Mouse (Mus musculus) myocyte (in vitro differentiated cells): ENCODE data around the gene Serpina10. TPM values are rescaled to one million over a fixed set of nuclear protein-coding genes. Genes with fewer than 3 reads are reported as not detected.
A peak's percentile ranks its signal among the peaks of the same experiment; 100 is the strongest.
"Not testable (repeated sequence)": the region's sequence is repeated elsewhere in the genome, so short reads cannot be mapped to it uniquely, and the experiment has no call there.

Source experiments
- H3K27me3 ChIP-seq: one replicate; pipeline ENCODE4 v1.6.1; 2011; ENCODE audit not compliant: control insufficient read depth, insufficient read depth, insufficient read length
- H3K36me3 ChIP-seq: one replicate; pipeline ENCODE4 v1.6.1; 2011; ENCODE audit not compliant: control insufficient read depth, insufficient read depth
- H3K4me2 ChIP-seq: one replicate; pipeline ENCODE4 v1.6.1; 2011; ENCODE audit warnings: low read depth, control low read depth
- H3K4me3 ChIP-seq: one replicate; pipeline ENCODE4 v1.5.1; 2011; ENCODE audit warnings: mild to moderate bottlenecking, control low read depth, moderate library complexity
- H3K79me2 ChIP-seq: one replicate; pipeline ENCODE4 v1.6.1; 2011; ENCODE audit not compliant: control insufficient read depth, insufficient read depth
- H3ac ChIP-seq: one replicate; pipeline ENCODE4 v1.6.1; 2011; ENCODE audit not compliant: control insufficient read depth, insufficient read length
- CEBPB ChIP-seq: IDR thresholded peaks from 2 replicates; pipeline ENCODE4 v1.6.1; 2011; ENCODE audit warnings: mild to moderate bottlenecking, moderate library complexity; ENCODE audit not compliant: poor library complexity, insufficient read depth, severe bottlenecking
- E2F4 ChIP-seq: IDR thresholded peaks from one replicate; pipeline ENCODE4 v1.6.1; 2011; ENCODE audit warnings: mild to moderate bottlenecking, control low read depth, moderate library complexity; ENCODE audit not compliant: insufficient read depth
- MAX ChIP-seq: IDR thresholded peaks from one replicate; pipeline ENCODE4 v1.6.1; 2011; ENCODE audit warnings: low read depth, mild to moderate bottlenecking, control low read depth
- MYOD1 ChIP-seq, 3 experiments: IDR thresholded peaks; one replicate each; pipeline ENCODE4 v1.6.1; 2011; ENCODE audit warnings: control low read depth in 2 of 3, low read depth in 2 of 3, mild to moderate bottlenecking in 2 of 3, moderate library complexity in 1 of 3; ENCODE audit not compliant: insufficient read length in 2 of 3, control insufficient read depth in 1 of 3
- MYOG ChIP-seq, 3 experiments: IDR thresholded peaks; one replicate each; pipeline ENCODE4 v1.6.1; 2011; ENCODE audit warnings: control low read depth in 2 of 3, low read depth in 2 of 3, mild to moderate bottlenecking in 2 of 3; ENCODE audit not compliant: insufficient read length in 2 of 3, control insufficient read depth in 1 of 3, insufficient read depth in 1 of 3
- POLR2A ChIP-seq: IDR thresholded peaks from one replicate; pipeline ENCODE4 v1.6.1; 2011; ENCODE audit warnings: low read depth, mild to moderate bottlenecking, control low read depth, moderate library complexity; ENCODE audit not compliant: insufficient read length
- POLR2AphosphoS2 ChIP-seq: IDR thresholded peaks from one replicate; pipeline ENCODE4 v1.6.1; 2011; ENCODE audit warnings: low read depth, control low read depth; ENCODE audit not compliant: insufficient read length
- REST ChIP-seq: IDR thresholded peaks from one replicate; pipeline ENCODE4 v1.6.1; 2011; ENCODE audit warnings: mild to moderate bottlenecking, control low read depth, moderate library complexity; ENCODE audit not compliant: insufficient read depth, insufficient read length
- SRF ChIP-seq: IDR thresholded peaks from one replicate; pipeline ENCODE4 v1.6.1; 2011; ENCODE audit warnings: low read depth; ENCODE audit not compliant: control insufficient read depth, insufficient read length
- TCF12 ChIP-seq: IDR thresholded peaks from one replicate; pipeline ENCODE4 v1.6.1; 2011; ENCODE audit warnings: mild to moderate bottlenecking, control low read depth; ENCODE audit not compliant: poor library complexity, insufficient read depth, severe bottlenecking
- TCF3 ChIP-seq: IDR thresholded peaks from one replicate; pipeline ENCODE4 v1.6.1; 2011; ENCODE audit warnings: low read depth, control low read depth; ENCODE audit not compliant: insufficient read length
- USF1 ChIP-seq: IDR thresholded peaks from one replicate; pipeline ENCODE4 v1.6.1; 2011; ENCODE audit warnings: low read depth, mild to moderate bottlenecking, control low read depth, moderate library complexity
- polyA plus RNA-seq: library from polyadenylated mRNA; unstranded; fragments of >200 nt; fragmentation: generic; extraction: Trizol; gene quantifications from one replicate; pipeline ENCODE4 v1.2.1, GENCODE M21; 2012; ENCODE audit warnings: missing spikeins

Serpina10 gene
- not detected for polyA plus RNA-seq

DNA sequence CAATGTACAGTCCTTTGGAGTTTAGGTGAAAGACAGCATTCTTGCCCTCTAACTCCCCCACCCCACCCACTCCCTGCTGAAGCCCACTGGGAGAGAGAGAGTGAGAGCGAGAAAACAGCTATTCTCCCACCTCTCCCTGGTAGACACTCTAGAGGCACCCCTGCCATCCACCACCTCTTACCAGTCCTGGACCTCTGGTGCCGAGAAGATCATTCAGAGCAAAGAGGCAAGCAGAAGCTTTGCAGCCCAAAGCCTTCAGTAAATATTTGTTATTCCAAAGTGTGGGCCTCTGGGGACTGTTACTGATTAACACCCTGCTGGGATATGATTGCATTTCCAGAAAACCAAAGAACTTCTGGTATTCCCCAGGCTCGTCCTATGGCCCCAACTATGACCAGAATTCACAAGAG lies at the start of gene Serpina10:
TSS of gene Serpina10 (minus strand) at position 242 of the 410 bp plus-strand sequence.
- no peak for TF ChIP-seq CEBPB
- no peak for TF ChIP-seq POLR2AphosphoS2
- no peak for TF ChIP-seq MYOG (IDR thresholded peaks at IDR 0.05; ENCODE audit: control insufficient read depth in 1 of 3, insufficient read depth in 1 of 3, insufficient read length in 2 of 3, low read depth in 2 of 3)
- TF ChIP-seq E2F4 = no peak
- no peak for TF ChIP-seq TCF3
- no peak for TF ChIP-seq MAX
- no peak for TF ChIP-seq SRF
- TF ChIP-seq USF1 = no peak
- no peak for TF ChIP-seq TCF12
- no peak for TF ChIP-seq REST
- TF ChIP-seq MYOD1 (IDR thresholded peaks at IDR 0.05; ENCODE audit: control insufficient read depth in 1 of 3, insufficient read length in 2 of 3, low read depth in 2 of 3) = no peak
- TF ChIP-seq POLR2A = no peak
- peaks cover 5% of the 10 kb centered on the region for H3K27me3 ChIP-seq
- H3K4me3 ChIP-seq = no peak within 1 kb of the TSS
- no peak within 1 kb of the TSS for H3K4me2 ChIP-seq
- no peaks in the 10 kb centered on the region for H3K79me2 ChIP-seq
- H3K36me3 ChIP-seq = no peaks in the 10 kb centered on the region
- no peak within 1 kb of the TSS for H3ac ChIP-seq

DNA sequence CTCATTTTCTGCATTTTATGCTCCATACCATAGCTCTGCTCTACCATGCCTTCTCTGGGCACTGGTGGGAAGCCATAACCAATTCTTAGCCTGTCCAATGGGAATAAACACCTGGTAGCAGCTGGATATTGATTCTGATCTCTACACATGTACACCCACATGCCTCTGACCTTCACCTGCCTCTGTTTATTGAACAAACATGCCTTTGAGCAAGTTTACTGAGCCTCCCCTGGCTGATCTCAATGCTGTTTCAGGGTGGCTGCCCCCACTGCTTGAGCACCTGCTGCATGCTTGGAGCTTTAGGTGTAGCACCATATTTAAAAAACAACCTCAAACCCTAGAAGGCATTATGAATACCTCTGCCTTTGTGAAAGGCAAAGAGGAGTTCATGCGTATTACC lies 48.6 kb upstream of the Serpina10 start:
- not testable (repeated sequence) for H3K4me2 ChIP-seq, H3K79me2 ChIP-seq, H3K36me3 ChIP-seq, H3K4me3 ChIP-seq, H3K27me3 ChIP-seq, H3ac ChIP-seq

DNA sequence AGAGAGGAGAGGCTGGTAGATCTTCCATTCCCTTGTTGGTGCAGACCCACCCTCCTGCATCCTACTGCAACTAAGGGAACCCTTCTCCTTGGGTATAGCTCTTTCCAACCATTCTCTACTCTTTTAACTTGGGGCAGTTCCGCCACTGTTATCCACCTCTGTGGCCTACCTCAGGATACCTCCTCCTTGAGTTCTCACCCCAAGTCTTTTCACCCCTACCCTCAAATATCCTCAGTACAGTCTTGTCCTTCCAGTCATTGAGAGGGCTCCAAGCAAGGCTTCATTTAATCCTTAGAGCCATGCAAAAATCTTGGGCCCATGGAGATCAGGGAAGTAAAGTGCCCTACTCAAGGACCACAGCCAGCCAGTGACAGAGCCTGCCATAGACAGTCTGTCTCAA lies 44.8 kb upstream of the Serpina10 start, which contains the start of gene Serpina16:
TSS of gene Serpina16 (minus strand) at position 101 of the 400 bp plus-strand sequence.
- TF ChIP-seq CEBPB (no peak), SRF (no peak), MAX (no peak), TCF12 (no peak), TCF3 (no peak), USF1 (no peak), REST (no peak), MYOG (IDR thresholded peaks at IDR 0.05; ENCODE audit: control insufficient read depth in 1 of 3, insufficient read depth in 1 of 3, insufficient read length in 2 of 3, low read depth in 2 of 3) (no peak), E2F4 (no peak), POLR2A (no peak), MYOD1 (IDR thresholded peaks at IDR 0.05; ENCODE audit: control insufficient read depth in 1 of 3, insufficient read length in 2 of 3, low read depth in 2 of 3) (no peak), POLR2AphosphoS2 (no peak)
- H3ac ChIP-seq = no peak within 1 kb of the TSS
- no peaks in the 10 kb centered on the region for H3K27me3 ChIP-seq

DNA sequence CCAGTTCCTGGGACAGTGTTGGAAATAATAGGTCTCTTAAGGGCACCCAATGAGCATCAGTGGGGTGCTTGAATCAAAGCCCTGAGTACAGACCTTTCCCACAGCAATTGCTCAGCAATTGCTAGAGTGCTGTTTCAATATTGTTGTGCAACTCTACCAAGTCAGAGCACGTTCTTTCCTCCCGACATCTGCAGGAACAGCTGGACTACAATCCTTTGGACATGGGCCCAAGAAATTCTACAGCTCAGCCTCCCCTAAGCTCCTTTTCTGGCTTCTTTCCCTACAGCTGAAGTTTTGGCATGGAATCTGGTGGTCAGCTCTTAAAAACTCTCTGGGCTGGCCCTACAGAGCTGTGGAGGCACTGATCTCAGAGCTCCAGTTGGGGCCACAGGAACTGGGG lies 41.9 kb upstream of the Serpina10 start:
- Histone ChIP-seq H3K27me3 (no peaks in the 10 kb centered on the region), H3ac (no peak overlapping the region), H3K4me2 (no peak overlapping the region), H3K79me2 (no peaks in the 10 kb centered on the region), H3K4me3 (no peak overlapping the region), H3K36me3 (no peaks in the 10 kb centered on the region)
- TF ChIP-seq TCF3 (peak; percentile 21), POLR2AphosphoS2 (no peak), MYOG (IDR thresholded peaks at IDR 0.05; ENCODE audit: control insufficient read depth in 1 of 3, insufficient read depth in 1 of 3, insufficient read length in 2 of 3, low read depth in 2 of 3) (no peak), TCF12 (peak; percentile 55), USF1 (no peak), MYOD1 (IDR thresholded peaks at IDR 0.05; ENCODE audit: control insufficient read depth in 1 of 3, insufficient read length in 2 of 3, low read depth in 2 of 3) (peak in 2 of 3 experiments; percentile 41 to 83), REST (no peak), SRF (no peak), POLR2A (no peak), E2F4 (no peak), MAX (no peak), CEBPB (peak; percentile 97)

More for the DNA sequence above, 44.8 kb upstream of the Serpina10 start, which contains the start of gene Serpina16:
- H3K4me3 ChIP-seq = no peak within 1 kb of the TSS
- no peaks in the 10 kb centered on the region for H3K36me3 ChIP-seq
- H3K79me2 ChIP-seq = no peaks in the 10 kb centered on the region
- H3K4me2 ChIP-seq = no peak within 1 kb of the TSS

DNA sequence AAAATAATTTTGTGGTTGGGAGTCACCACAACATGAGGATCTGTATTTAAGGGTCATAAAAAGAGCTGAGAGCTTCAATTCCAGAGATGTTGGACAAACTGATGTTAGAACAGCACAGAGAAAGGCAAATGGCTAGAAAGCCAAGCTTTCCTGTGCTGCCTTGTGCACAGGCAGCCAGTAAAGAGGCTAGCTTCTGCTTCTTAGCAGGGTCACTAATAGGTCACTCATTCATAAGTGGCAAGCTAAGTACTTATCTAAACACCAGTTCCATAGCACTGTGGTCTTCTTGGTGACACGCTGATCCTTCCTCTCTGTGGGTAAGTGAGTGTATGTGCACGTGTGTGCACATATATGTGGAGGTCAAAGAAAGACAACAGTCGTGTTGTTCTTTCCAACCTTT lies 40.2 kb upstream of the Serpina10 start:
- Histone ChIP-seq H3K36me3 (no peaks in the 10 kb centered on the region), H3K4me2 (no peak overlapping the region), H3ac (no peak overlapping the region), H3K79me2 (no peaks in the 10 kb centered on the region), H3K4me3 (no peak overlapping the region), H3K27me3 (no peaks in the 10 kb centered on the region)
- TF ChIP-seq CEBPB (no peak), TCF12 (no peak), MAX (no peak), SRF (no peak), POLR2A (no peak)
